Mouse (Mus musculus) intestine, embryonic 15.5 days (tissue): Measurements from ENCODE around the gene Acvr1. TPM values are rescaled to one million over a fixed set of nuclear protein-coding genes. Genes with fewer than 3 reads are reported as not detected.

Source experiments
- ATAC-seq: fragments of 200-750 bp; cut with Nextera tagmentation; 2 replicates; pipeline ENCODE4 v1.8.0; 2017; ENCODE audit warnings: moderate TSS enrichment, moderate library complexity
- H3K27ac ChIP-seq: fragments of 300-500 bp; sonication (generic); 2 replicates; pipeline ENCODE4 v1.5.1; 2015; ENCODE audit warnings: mild to moderate bottlenecking, inconsistent platforms
- H3K27me3 ChIP-seq: fragments of 300-500 bp; sonication (generic); replicated peaks from 2 replicates; pipeline ENCODE4 v1.6.1; 2015; ENCODE audit warnings: inconsistent platforms
- H3K36me3 ChIP-seq: fragments of 300-500 bp; sonication (generic); 2 replicates; pipeline ENCODE4 v1.6.1; 2015; ENCODE audit warnings: inconsistent platforms
- H3K4me1 ChIP-seq: fragments of 300-500 bp; sonication (generic); replicated peaks from 2 replicates; pipeline ENCODE4 v1.6.1; 2015; ENCODE audit warnings: inconsistent platforms
- H3K4me2 ChIP-seq: fragments of 300-500 bp; sonication (generic); replicated peaks from 2 replicates; pipeline ENCODE4 v1.6.1; 2015; ENCODE audit warnings: mild to moderate bottlenecking, inconsistent platforms
- H3K4me3 ChIP-seq: fragments of 300-500 bp; sonication (generic); replicated peaks from 2 replicates; pipeline ENCODE4 v1.5.1; 2015; ENCODE audit warnings: inconsistent platforms
- H3K9ac ChIP-seq: fragments of 300-500 bp; sonication (generic); 2 replicates; pipeline ENCODE4 v1.6.1; 2015; ENCODE audit warnings: inconsistent platforms
- H3K9me3 ChIP-seq: fragments of 300-500 bp; sonication (generic); 2 replicates; pipeline ENCODE4 v1.6.1; 2016; ENCODE audit warnings: inconsistent platforms
- WGBS: fragments of 180-500 bp; shearing (Covaris S2); methylation state at CpG from one replicate; pipeline ENCODE4 v1.1.7; 2015; 5-methylcytosine and 5-hydroxymethylcytosine counted together
- polyA plus RNA-seq: library from polyadenylated mRNA; unstranded; fragments of >200 nt; fragmentation: Nextera tagmentation; extraction: Ambion mirVana; gene quantifications from 2 replicates; pipeline ENCODE4 v1.2.1, GENCODE M21; 2015

Gene Acvr1
- polyA plus RNA-seq, 1 experiment from 2014 or later: 4.9 TPM

GRCm38 (mm10) chr2:58529860-58530440, 37.0 kb downstream of the Acvr1 start:
- Histone ChIP-seq H3K4me3 (no peak overlapping the region), H3K9me3 (no peaks in the 10 kb centered on the region), H3K4me1 (peaks cover 22% of the 10 kb centered on the region), H3K36me3 (no peaks in the 10 kb centered on the region), H3K4me2 (no peak overlapping the region), H3K27ac (no peak overlapping the region), H3K27me3 (no peaks in the 10 kb centered on the region), H3K9ac (no peak overlapping the region)
- no peak for ATAC-seq
- WGBS: 43% methylated on average over 7 of the region's 7 CpGs

- 75% methylated on average over 5 of the region's 5 CpGs for WGBS
- Histone ChIP-seq H3K4me3 (no peak overlapping the region), H3K9me3 (no peaks in the 10 kb centered on the region), H3K4me2 (no peak overlapping the region), H3K27me3 (no peaks in the 10 kb centered on the region), H3K4me1 (peaks cover 20% of the 10 kb centered on the region), H3K36me3 (no peaks in the 10 kb centered on the region), H3K9ac (no peak overlapping the region), H3K27ac (no peak overlapping the region)
- no peak for ATAC-seq
Observed at GRCm38 (mm10) chr2:58529384-58529783, 37.6 kb downstream of the Acvr1 start.

- Histone ChIP-seq H3K27me3 (no peaks in the 10 kb centered on the region), H3K27ac (no peak overlapping the region), H3K36me3 (no peaks in the 10 kb centered on the region), H3K9ac (no peak overlapping the region), H3K4me1 (peaks cover 5% of the 10 kb centered on the region; the same call in 1 of the 2 replicates), H3K4me3 (no peak overlapping the region), H3K4me2 (no peak overlapping the region), H3K9me3 (no peaks in the 10 kb centered on the region)
- no peak for ATAC-seq
- 88% methylated on average over 3 of the region's 3 CpGs for WGBS
Observed at GRCm38 (mm10) chr2:58527786-58528185, 39.2 kb downstream of the Acvr1 start.

GRCm38 (mm10) chr2:58524356-58524755, 42.6 kb downstream of the Acvr1 start:
- WGBS: 87% methylated on average over 6 of the region's 6 CpGs

GRCm38 (mm10) chr2:58523894-58524293, 43.1 kb downstream of the Acvr1 start:
- Histone ChIP-seq H3K36me3 (no peaks in the 10 kb centered on the region), H3K9me3 (no peaks in the 10 kb centered on the region), H3K4me1 (0 out of 2 replicates have a peak, but pooled peaks cover 5% of the 10 kb centered on the region), H3K27ac (no peak overlapping the region), H3K9ac (no peak overlapping the region), H3K4me2 (no peak overlapping the region), H3K27me3 (no peaks in the 10 kb centered on the region), H3K4me3 (no peak overlapping the region)
- no peak for ATAC-seq
- WGBS: 88% methylated on average over 5 of the region's 5 CpGs

More at GRCm38 (mm10) chr2:58524356-58524755, 42.6 kb downstream of the Acvr1 start:
- no peak overlapping the region for H3K4me3 ChIP-seq
- H3K4me1 ChIP-seq: 0 out of 2 replicates have a peak, but pooled peaks cover 5% of the 10 kb centered on the region
- no peaks in the 10 kb centered on the region for H3K36me3 ChIP-seq
- H3K27ac ChIP-seq: no peak overlapping the region
- no peaks in the 10 kb centered on the region for H3K27me3 ChIP-seq
- H3K9me3 ChIP-seq: no peaks in the 10 kb centered on the region
- no peak for ATAC-seq
- no peak overlapping the region for H3K9ac ChIP-seq
- no peak overlapping the region for H3K4me2 ChIP-seq

GRCm38 (mm10) chr2:58523097-58523496, 43.9 kb downstream of the Acvr1 start:
- ATAC-seq: no peak
- 72% methylated on average over 12 of the region's 12 CpGs for WGBS
- Histone ChIP-seq H3K4me2 (no peak overlapping the region), H3K9me3 (no peaks in the 10 kb centered on the region), H3K36me3 (no peaks in the 10 kb centered on the region), H3K9ac (no peak overlapping the region), H3K27me3 (no peaks in the 10 kb centered on the region), H3K4me1 (0 out of 2 replicates have a peak, but pooled peaks cover 5% of the 10 kb centered on the region), H3K4me3 (no peak overlapping the region), H3K27ac (no peak overlapping the region)

- no peak overlapping the region for H3K4me2 ChIP-seq
- H3K27me3 ChIP-seq: no peaks in the 10 kb centered on the region
- no peak overlapping the region for H3K9ac ChIP-seq
- ATAC-seq: no peak
- H3K9me3 ChIP-seq: no peaks in the 10 kb centered on the region
- WGBS: 85% methylated on average over 6 of the region's 6 CpGs
- no peaks in the 10 kb centered on the region for H3K36me3 ChIP-seq
- H3K27ac ChIP-seq: no peak overlapping the region
- 0 out of 2 replicates have a peak, but pooled peaks cover 9% of the 10 kb centered on the region for H3K4me1 ChIP-seq
- no peak overlapping the region for H3K4me3 ChIP-seq
Observed at GRCm38 (mm10) chr2:58521621-58522020, 45.3 kb downstream of the Acvr1 start.

- WGBS: 53% methylated on average over 9 of the region's 9 CpGs
- Histone ChIP-seq H3K9me3 (no peaks in the 10 kb centered on the region), H3K36me3 (no peaks in the 10 kb centered on the region), H3K4me2 (no peak overlapping the region), H3K27me3 (no peaks in the 10 kb centered on the region), H3K4me3 (no peak overlapping the region), H3K9ac (no peak overlapping the region), H3K27ac (no peak overlapping the region), H3K4me1 (peaks cover 13% of the 10 kb centered on the region; the same call in 1 of the 2 replicates)
- ATAC-seq: peak; percentile 62
Observed at GRCm38 (mm10) chr2:58520727-58521126, 46.2 kb downstream of the Acvr1 start.

- H3K9ac ChIP-seq: no peak overlapping the region
- no peaks in the 10 kb centered on the region for H3K27me3 ChIP-seq
- H3K4me2 ChIP-seq: no peak overlapping the region
- ATAC-seq: no peak
- whole genome bisulfite sequencing: 84% methylated on average over 1 of the region's 1 CpGs
- H3K36me3 ChIP-seq: no peaks in the 10 kb centered on the region
- H3K9me3 ChIP-seq: no peaks in the 10 kb centered on the region
- no peak overlapping the region for H3K4me3 ChIP-seq
- H3K4me1 ChIP-seq: peaks cover 13% of the 10 kb centered on the region; the same call in 1 of the 2 replicates
- H3K27ac ChIP-seq: no peak overlapping the region
Observed at GRCm38 (mm10) chr2:58518517-58518916, 48.4 kb downstream of the Acvr1 start.

- Histone ChIP-seq H3K4me3 (no peak overlapping the region), H3K27me3 (no peaks in the 10 kb centered on the region), H3K36me3 (no peaks in the 10 kb centered on the region), H3K4me1 (peaks cover 14% of the 10 kb centered on the region; the same call in 1 of the 2 replicates), H3K9me3 (no peaks in the 10 kb centered on the region), H3K9ac (no peak overlapping the region), H3K27ac (no peak overlapping the region), H3K4me2 (no peak overlapping the region)
- 52% methylated on average over 6 of the region's 6 CpGs for WGBS
- ATAC-seq: no peak
Observed at GRCm38 (mm10) chr2:58516920-58517319, 50.0 kb downstream of the Acvr1 start.

- Histone ChIP-seq H3K4me2 (no peak overlapping the region), H3K27ac (no peak overlapping the region), H3K36me3 (no peaks in the 10 kb centered on the region), H3K9me3 (no peaks in the 10 kb centered on the region), H3K9ac (no peak overlapping the region), H3K4me3 (no peak overlapping the region), H3K4me1 (peaks cover 14% of the 10 kb centered on the region; the same call in 1 of the 2 replicates), H3K27me3 (no peaks in the 10 kb centered on the region)
- 48% methylated on average over 15 of the region's 15 CpGs for WGBS
- ATAC-seq: no peak
Observed at GRCm38 (mm10) chr2:58516000-58516399, 51.0 kb downstream of the Acvr1 start.

GRCm38 (mm10) chr2:58514489-58514888, 52.5 kb downstream of the Acvr1 start:
- no peaks in the 10 kb centered on the region for H3K36me3 ChIP-seq
- H3K4me2 ChIP-seq: no peak overlapping the region
- 96% methylated on average over 11 of the region's 11 CpGs for WGBS
- H3K4me3 ChIP-seq: no peak overlapping the region
- ATAC-seq: no peak
- peaks cover 12% of the 10 kb centered on the region; the same call in 1 of the 2 replicates for H3K4me1 ChIP-seq
- H3K27me3 ChIP-seq: no peaks in the 10 kb centered on the region
- no peak overlapping the region for H3K27ac ChIP-seq
- no peaks in the 10 kb centered on the region for H3K9me3 ChIP-seq
- no peak overlapping the region for H3K9ac ChIP-seq

- Histone ChIP-seq H3K4me2 (no peak overlapping the region), H3K9me3 (no peaks in the 10 kb centered on the region), H3K4me1 (peaks cover 12% of the 10 kb centered on the region; the same call in 1 of the 2 replicates), H3K36me3 (no peaks in the 10 kb centered on the region), H3K4me3 (no peak overlapping the region), H3K9ac (no peak overlapping the region), H3K27me3 (no peaks in the 10 kb centered on the region), H3K27ac (no peak overlapping the region)
- ATAC-seq: peak; percentile 69
- WGBS: 75% methylated on average over 3 of the region's 3 CpGs
Observed at GRCm38 (mm10) chr2:58513212-58513611, 53.7 kb downstream of the Acvr1 start.
